Mouse (Mus musculus) heart, adult 2 months (tissue): ENCODE results near the gene Kif1a. TPM values are rescaled to one million over a fixed set of nuclear protein-coding genes. Genes with fewer than 3 reads are reported as not detected.

Source experiments
- DNase-seq, 2 experiments: peaks; one replicate each; pipeline ENCODE4 v3.0.0; 2021
- H3K27ac ChIP-seq: fragments of 200-600 bp; 2 replicates; pipeline ENCODE4 v1.8.1; 2022
- H3K27me3 ChIP-seq: fragments of 200-500 bp; 2 replicates; pipeline ENCODE4 v1.6.1; 2012; ENCODE audit warnings: mild to moderate bottlenecking, low read length, inconsistent platforms, mixed read lengths; ENCODE audit not compliant: control insufficient read depth, insufficient read depth
- H3K36me3 ChIP-seq: fragments of 200-500 bp; 2 replicates; pipeline ENCODE4 v1.6.1; 2012; ENCODE audit warnings: low read length, inconsistent platforms; ENCODE audit not compliant: control insufficient read depth, insufficient read depth
- H3K4me1 ChIP-seq: fragments of 200-500 bp; 2 replicates; pipeline ENCODE4 v1.6.1; 2011; ENCODE audit warnings: low read length; ENCODE audit not compliant: control insufficient read depth, insufficient read depth
- H3K4me3 ChIP-seq: fragments of 200-600 bp; 2 replicates; pipeline ENCODE4 v1.8.1; 2022
- H3K79me2 ChIP-seq: fragments of 200-500 bp; replicated peaks from 2 replicates; pipeline ENCODE4 v1.6.1; 2012; ENCODE audit warnings: mild to moderate bottlenecking, inconsistent platforms, low read length, moderate library complexity, mixed read lengths; ENCODE audit not compliant: control insufficient read depth, insufficient read depth
- H3K9ac ChIP-seq: fragments of 200-500 bp; 2 replicates; pipeline ENCODE4 v1.6.1; 2012; ENCODE audit warnings: low read depth, mild to moderate bottlenecking, control low read depth, inconsistent platforms, low read length, mixed read lengths
- CTCF ChIP-seq: fragments of 200-600 bp; IDR thresholded peaks from 2 replicates; pipeline ENCODE4 v1.8.1; 2022; ENCODE audit warnings: antibody characterized with exemption, mild to moderate bottlenecking, moderate library complexity
- EP300 ChIP-seq: fragments of 200-500 bp; IDR thresholded peaks from 2 replicates; pipeline ENCODE4 v1.6.1; 2011; ENCODE audit warnings: low read depth, low read length, control low read depth; ENCODE audit not compliant: insufficient read depth
- POLR2A ChIP-seq: fragments of 200-500 bp; IDR thresholded peaks from 2 replicates; pipeline ENCODE4 v1.6.1; 2011; ENCODE audit warnings: mild to moderate bottlenecking, low read depth, low read length, control low read depth; ENCODE audit not compliant: insufficient read depth
- WGBS: fragments of 180-500 bp; shearing (Covaris S2); methylation state at CpG from one replicate; pipeline ENCODE4 v1.1.7; 2018; 5-methylcytosine and 5-hydroxymethylcytosine counted together
- intact Hi-C: fragments of 180-260 bp; cut with DNase I; formaldehyde crosslinking; loops from one replicate; pipeline ENCODE4 v1.15.1; 2025
- polyA plus RNA-seq: library from polyadenylated mRNA; depleted of rRNA; stranded (reverse); fragments of >200 nt; gene quantifications from 2 replicates; pipeline ENCODE4 v1.2.3, GENCODE M21; 2012
- total RNA-seq, 2 experiments: library from RNA; stranded (reverse); gene quantifications; 2 replicates each; pipeline ENCODE4 v1.2.3; 2021

Gene Kif1a
- total and polyA plus RNA-seq, 3 experiments: 1.2 to 2.0 (median 1.4) TPM

DNA sequence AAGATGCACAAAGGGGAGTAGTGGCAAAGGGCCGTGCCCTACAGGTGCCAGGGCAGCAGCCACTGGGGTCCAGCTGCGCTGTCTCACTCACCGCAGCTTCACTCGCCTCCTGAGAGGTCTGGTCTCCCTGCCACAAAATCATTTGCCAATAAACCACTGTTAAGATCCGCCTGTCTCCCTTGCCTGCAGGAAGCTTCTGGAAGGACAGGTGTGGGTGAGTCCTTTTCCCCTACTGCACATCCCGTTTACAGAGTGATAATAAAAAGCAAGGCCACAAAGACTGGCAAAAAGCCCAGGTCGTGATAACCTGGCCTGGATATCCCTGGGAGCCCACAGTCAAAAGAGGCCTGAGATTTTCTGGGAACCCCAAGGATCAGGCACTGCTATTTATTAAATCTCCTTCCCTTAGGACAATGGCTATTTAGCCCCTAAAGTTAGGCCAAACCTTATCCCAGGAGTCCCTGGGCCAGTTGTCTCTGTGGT is 89.6 kb downstream of the Kif1a start:
- no peaks in the 10 kb centered on the region for H3K79me2 ChIP-seq
- H3K4me1 ChIP-seq: peaks cover 1% of the 10 kb centered on the region; the same call in 1 of the 2 replicates
- no peaks in the 10 kb centered on the region for H3K36me3 ChIP-seq
- WGBS: 54% methylated on average over 7 of the region's 7 CpGs
- intact Hi-C loops: loop anchor here (1.0 to 5.0 kb wide), 2 partner anchors 54 to 60 kb away; no protein-coding TSS in a partner anchor
- no peaks in the 10 kb centered on the region for H3K27me3 ChIP-seq
- TF ChIP-seq CTCF: no peak
- no peak for TF ChIP-seq POLR2A
- TF ChIP-seq EP300: no peak
- no peak overlapping the region for H3K4me3 ChIP-seq
- DNase-seq: peak in 1 of 2 experiments; percentile 21
- no peak overlapping the region for H3K9ac ChIP-seq
- H3K27ac ChIP-seq: peak overlapping the region; percentile 38

DNA sequence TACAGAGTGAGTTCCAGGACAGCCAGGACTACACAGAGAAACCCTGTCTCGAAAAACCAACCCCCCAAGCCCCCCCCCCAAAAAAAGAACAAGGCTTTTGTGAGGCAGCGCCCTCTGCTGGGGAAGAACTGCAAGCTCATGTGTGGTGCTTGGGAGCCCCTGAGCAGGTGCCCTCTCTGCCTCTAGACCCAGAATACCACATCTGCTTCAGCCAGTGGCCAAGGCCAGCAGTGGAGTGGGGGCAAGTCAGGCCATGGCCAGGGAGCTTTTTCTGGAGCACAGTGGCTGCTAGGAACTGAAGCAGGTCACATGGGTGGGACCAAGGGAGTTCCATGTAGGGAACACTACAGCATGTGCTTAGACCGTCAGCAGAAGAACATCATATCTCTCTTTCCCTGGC is 91.0 kb downstream of the Kif1a start:
- no peak for TF ChIP-seq EP300
- TF ChIP-seq CTCF: peak; percentile 64
- TF ChIP-seq POLR2A: no peak
- Histone ChIP-seq H3K36me3 (no peaks in the 10 kb centered on the region), H3K4me1 (peaks cover 1% of the 10 kb centered on the region; the same call in 1 of the 2 replicates), H3K27me3 (no peaks in the 10 kb centered on the region), H3K4me3 (no peak overlapping the region), H3K9ac (no peak overlapping the region), H3K79me2 (no peaks in the 10 kb centered on the region), H3K27ac (no peak overlapping the region)
- intact Hi-C loops: loop anchor here (1.0 to 5.0 kb wide), 2 partner anchors 33 to 62 kb away; no protein-coding TSS in a partner anchor
- WGBS: 21% methylated on average over 3 of the region's 3 CpGs
- DNase-seq: peak; percentile 24 to 48

DNA sequence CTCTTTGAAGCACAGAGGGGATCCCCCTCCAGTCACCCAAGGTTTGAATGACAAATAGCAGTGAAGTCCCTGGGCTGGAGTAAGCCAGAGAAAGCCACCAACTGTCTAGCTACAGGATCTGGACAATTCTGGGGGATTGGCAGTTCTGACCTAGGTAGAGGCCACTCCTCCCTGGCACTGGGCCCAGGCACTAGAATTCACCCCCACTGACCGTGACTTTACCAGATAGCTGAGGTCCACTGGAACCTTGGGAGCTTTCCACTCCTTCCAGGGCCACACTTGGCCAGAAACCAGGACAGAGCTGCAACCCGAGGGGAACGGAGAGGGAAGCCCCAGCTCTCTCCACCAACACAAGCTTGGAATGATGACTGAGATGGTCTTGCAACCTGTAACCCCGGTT is 92.6 kb downstream of the Kif1a start:
- 16% methylated on average over 4 of the region's 4 CpGs for WGBS
- Histone ChIP-seq H3K36me3 (no peaks in the 10 kb centered on the region), H3K9ac (no peak overlapping the region), H3K79me2 (no peaks in the 10 kb centered on the region), H3K4me1 (peaks cover 1% of the 10 kb centered on the region; the same call in 1 of the 2 replicates), H3K27me3 (no peaks in the 10 kb centered on the region), H3K27ac (no peak overlapping the region), H3K4me3 (no peak overlapping the region)
- intact Hi-C loops: no loop called here
- DNase-seq: peak; percentile 20 to 32
- TF ChIP-seq CTCF (no peak), POLR2A (no peak), EP300 (no peak)

DNA sequence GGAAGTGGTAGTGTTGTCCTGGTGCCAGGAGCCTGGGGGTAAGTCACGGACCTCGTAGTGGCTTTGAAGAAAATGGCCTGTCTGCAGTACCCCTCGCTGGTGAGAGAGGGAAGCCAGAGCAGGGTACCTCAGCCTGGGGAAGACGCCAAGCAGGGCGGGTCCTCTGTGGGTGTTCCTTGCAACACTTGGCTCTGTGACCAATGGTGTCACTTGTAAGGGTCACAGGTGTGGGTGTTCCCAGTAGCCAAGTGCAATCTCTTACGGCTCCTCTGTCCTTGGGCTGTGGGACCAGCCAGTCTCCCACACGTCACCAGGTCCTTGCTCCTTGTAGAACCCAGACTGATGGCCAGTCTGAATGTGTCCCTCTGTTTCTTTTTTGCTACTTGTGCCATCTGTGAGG is 95.7 kb downstream of the Kif1a start, which contains the start of gene Aqp12:
Gene Aqp12, plus strand, starts transcription at position 274 of the 400 bp plus-strand sequence.
- Histone ChIP-seq H3K27ac (no peak within 1 kb of the TSS), H3K4me3 (no peak within 1 kb of the TSS), H3K36me3 (no peaks in the 10 kb centered on the region), H3K4me1 (peaks cover 1% of the 10 kb centered on the region; the same call in 1 of the 2 replicates), H3K79me2 (no peaks in the 10 kb centered on the region), H3K9ac (no peak within 1 kb of the TSS), H3K27me3 (no peaks in the 10 kb centered on the region)
- TF ChIP-seq EP300 (no peak), CTCF (no peak), POLR2A (no peak)
- no peak for DNase-seq
- WGBS: 70% methylated on average over 7 of the region's 7 CpGs
- intact Hi-C loops: no loop called here

DNA sequence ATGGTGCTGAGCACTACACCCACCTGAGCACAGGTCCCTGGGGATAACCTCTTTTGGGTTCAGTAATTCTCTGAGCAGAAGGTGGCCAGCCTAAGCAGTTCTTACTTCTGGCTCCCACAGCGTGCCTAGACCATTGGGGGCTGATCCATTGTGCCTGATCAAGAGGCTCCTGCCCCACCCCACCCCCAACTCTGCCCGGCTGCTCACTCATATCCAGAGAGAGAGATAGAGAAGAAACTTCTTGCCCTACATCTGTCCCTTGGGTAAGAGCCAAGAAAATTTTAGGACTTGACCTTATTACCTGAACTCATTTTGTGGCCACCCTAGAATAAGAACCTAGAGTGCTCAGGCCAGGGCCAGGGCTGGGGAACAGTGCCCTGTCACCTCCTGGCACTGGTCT is 108.9 kb downstream of the Kif1a start:
- no peak overlapping the region for H3K27ac ChIP-seq
- H3K79me2 ChIP-seq: no peaks in the 10 kb centered on the region
- H3K27me3 ChIP-seq: no peaks in the 10 kb centered on the region
- intact Hi-C loops: no loop called here
- DNase-seq: no peak
- no peak overlapping the region for H3K9ac ChIP-seq
- 79% methylated on average over 2 of the region's 2 CpGs for WGBS
- no peaks in the 10 kb centered on the region for H3K36me3 ChIP-seq
- no peak overlapping the region for H3K4me3 ChIP-seq
- TF ChIP-seq POLR2A (no peak), CTCF (no peak), EP300 (no peak)
- H3K4me1 ChIP-seq: no peaks in the 10 kb centered on the region

DNA sequence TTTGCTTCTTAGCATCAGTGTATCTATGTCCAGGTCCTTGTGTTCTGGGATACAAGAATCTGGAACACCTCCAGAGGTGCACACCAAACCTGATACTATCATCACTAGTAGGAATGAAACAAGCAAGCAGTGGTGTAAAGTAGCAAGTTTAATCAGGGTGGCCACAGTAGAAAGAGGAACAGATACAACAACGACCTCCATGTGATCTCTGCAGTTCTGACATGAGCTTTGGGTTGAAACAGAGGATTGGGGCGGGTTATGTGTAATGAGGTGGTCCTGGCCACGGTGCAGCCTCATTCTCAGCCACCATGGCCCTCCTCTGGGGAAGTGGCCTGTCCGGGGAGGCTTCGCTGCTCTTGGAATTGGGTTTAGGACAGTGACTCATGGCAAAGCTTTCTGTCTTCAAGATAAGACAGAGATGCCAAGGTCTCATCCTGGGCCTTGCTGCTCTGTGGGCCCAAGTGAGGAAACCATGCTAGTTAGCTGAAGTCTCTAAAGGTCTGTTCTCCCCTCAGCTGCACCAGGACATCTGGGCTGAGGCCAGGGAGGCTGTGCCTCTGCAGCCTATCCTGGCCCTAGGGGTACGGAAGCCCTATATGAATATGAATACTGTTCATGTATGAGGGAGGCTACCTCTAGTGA is 109.4 kb downstream of the Kif1a start:
- Histone ChIP-seq H3K9ac (no peak overlapping the region), H3K27me3 (no peaks in the 10 kb centered on the region), H3K27ac (no peak overlapping the region), H3K79me2 (no peaks in the 10 kb centered on the region), H3K4me1 (no peaks in the 10 kb centered on the region), H3K36me3 (no peaks in the 10 kb centered on the region), H3K4me3 (no peak overlapping the region)
- WGBS: 75% methylated on average over 6 of the region's 6 CpGs
- intact Hi-C loops: no loop called here
- no peak for DNase-seq
- TF ChIP-seq EP300: no peak
- TF ChIP-seq POLR2A: no peak
- TF ChIP-seq CTCF: no peak
